Mouse (Mus musculus) brain, embryonic 14.5 days (tissue): ENCODE data around the gene Rad51b. TPM values are rescaled to one million over a fixed set of nuclear protein-coding genes. Genes with fewer than 3 reads are reported as not detected.

Source experiments
- DNase-seq: peaks from one replicate; pipeline ENCODE4 v3.0.0-alpha.2; 2011; ENCODE audit warnings: low read depth
- CTCF ChIP-seq: fragments of 200-500 bp; IDR thresholded peaks from 2 replicates; pipeline ENCODE4 v1.5.1; 2012; ENCODE audit warnings: inconsistent platforms, mild to moderate bottlenecking, moderate library complexity, borderline replicate concordance; ENCODE audit not compliant: insufficient read depth, insufficient read length; ENCODE audit errors: extremely low read depth
- POLR2A ChIP-seq: fragments of 200-500 bp; IDR thresholded peaks from 2 replicates; pipeline ENCODE4 v1.6.1; 2012; ENCODE audit warnings: mild to moderate bottlenecking, inconsistent platforms, borderline replicate concordance; ENCODE audit not compliant: poor library complexity, insufficient read depth, insufficient read length, severe bottlenecking; ENCODE audit errors: extremely low read depth
- polyA plus RNA-seq: library from polyadenylated mRNA; depleted of rRNA; stranded (reverse); fragments of >200 nt; gene quantifications from 2 replicates; pipeline ENCODE4 v1.2.3, GENCODE M21; 2012

Rad51b gene
- polyA plus RNA-seq, 1 experiment = 1.1 TPM

DNA sequence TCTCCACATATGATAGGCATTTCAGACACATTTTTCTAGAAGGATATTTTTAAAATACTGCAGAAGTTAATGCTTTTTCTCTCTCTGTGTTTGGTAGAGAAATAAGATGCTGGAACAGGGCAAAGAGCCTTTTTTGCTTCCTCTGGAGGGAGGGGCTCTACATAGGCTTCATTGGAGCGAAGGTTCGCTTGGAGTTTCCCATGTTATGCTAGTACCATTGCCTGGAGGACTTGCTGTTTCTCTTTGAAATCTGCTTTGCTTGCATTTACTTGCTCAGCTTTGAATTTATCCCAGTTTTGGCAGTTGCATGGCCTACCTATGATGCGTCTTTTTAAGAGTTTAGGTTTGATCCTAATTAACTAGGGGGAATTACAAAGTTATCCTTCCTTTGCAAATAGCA, 92.2 kb downstream of the Rad51b start:
- TF ChIP-seq CTCF (no peak), POLR2A (no peak)
- no peak for DNase-seq

GRCm38 (mm10) chr12:79389971-79390370, 92.9 kb downstream of the Rad51b start:
- TF ChIP-seq POLR2A (no peak), CTCF (no peak)
- DNase-seq = peak; percentile 63

DNA sequence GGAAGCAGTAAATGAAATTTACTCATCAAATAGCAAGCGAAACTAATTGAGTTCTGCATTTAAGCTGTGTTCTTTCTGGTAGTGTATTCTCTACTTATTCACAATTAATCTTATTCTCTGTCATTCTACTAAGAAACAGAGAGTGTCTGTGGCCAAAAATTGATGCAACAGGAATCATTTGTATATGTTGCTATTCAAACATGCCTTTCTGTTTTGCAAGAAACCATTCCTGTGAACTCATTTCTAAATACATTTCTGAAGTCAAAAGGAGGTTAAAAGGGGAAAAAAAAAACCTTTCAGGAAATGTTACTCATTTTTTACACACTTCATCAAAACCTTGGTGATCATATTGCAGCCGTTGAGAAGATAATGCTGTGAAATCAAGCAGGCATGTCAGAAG, 96.6 kb downstream of the Rad51b start:
- TF ChIP-seq CTCF (no peak), POLR2A (no peak)
- no peak for DNase-seq

DNA sequence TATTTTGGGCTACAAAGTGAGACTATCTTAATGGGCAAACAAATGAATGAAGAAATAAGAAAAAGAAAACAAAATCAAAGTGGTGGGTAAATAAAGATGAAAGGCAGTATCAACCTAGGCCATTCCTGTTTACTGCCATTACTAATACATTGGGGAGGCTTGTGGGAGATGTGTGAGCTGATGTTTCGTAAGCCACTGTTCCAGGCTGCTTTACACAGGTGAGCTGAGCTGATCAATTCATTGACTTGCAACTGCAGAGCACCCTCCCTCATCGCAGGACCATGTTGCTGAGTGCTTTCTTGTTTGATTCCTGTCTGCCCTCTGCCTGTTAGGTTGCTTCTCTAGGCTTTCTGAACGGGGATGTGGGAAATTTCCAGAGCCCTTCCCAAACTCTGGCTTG, 106.9 kb downstream of the Rad51b start:
- TF ChIP-seq CTCF = no peak
- TF ChIP-seq POLR2A = no peak
- no peak for DNase-seq

DNA sequence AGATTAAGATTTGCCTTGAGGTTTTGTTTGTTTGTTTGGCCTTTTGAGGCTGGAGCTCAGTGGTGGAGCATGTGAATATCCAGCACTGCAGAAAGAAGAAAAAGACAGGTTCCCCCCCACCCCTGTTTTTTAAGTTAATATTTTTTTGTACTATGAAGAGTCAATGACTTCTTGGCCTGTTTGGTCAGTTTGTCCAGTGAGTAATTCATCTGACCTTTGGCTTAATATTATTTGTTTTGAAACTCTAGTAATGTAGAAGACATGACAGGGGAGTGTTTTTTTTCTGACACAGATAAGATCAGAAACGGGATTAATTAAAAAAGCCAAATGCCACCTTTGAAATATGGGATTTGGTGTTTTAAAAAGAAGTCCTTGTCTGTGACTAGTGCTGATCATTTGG, 107.4 kb downstream of the Rad51b start:
- DNase-seq = no peak
- no peak for TF ChIP-seq POLR2A
- TF ChIP-seq CTCF = no peak

DNA sequence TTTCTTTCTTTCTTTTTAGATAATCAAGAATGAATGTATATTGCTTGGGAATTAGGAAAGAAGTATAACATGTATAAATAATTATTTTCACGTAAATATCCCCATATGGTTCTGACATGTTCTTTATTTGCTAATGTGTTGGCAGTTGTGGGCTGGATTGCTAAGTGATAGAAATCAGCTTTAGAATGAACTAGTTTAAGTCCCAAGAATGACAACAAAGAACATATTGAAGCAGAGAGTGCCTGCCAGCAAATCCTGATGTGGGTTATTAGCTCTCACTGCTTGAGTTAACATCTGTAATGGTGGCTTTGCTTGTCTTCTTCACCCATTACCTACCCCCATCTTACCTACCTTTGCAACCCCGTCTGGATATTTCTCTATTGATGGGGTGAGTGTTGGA, 111.6 kb downstream of the Rad51b start:
- DNase-seq = no peak
- TF ChIP-seq POLR2A = no peak
- TF ChIP-seq CTCF = no peak

GRCm38 (mm10) chr12:79409126-79409860, 112.2 kb downstream of the Rad51b start:
- no peak for DNase-seq
- TF ChIP-seq CTCF (no peak), POLR2A (no peak)

- TF ChIP-seq CTCF = no peak
- no peak for TF ChIP-seq POLR2A
- no peak for DNase-seq
These were observed 115.9 kb downstream of the Rad51b start for GRCm38 (mm10) chr12:79412894-79413507.

- TF ChIP-seq POLR2A (no peak), CTCF (no peak)
These were observed 120.3 kb downstream of the Rad51b start for GRCm38 (mm10) chr12:79417360-79417759.

DNA sequence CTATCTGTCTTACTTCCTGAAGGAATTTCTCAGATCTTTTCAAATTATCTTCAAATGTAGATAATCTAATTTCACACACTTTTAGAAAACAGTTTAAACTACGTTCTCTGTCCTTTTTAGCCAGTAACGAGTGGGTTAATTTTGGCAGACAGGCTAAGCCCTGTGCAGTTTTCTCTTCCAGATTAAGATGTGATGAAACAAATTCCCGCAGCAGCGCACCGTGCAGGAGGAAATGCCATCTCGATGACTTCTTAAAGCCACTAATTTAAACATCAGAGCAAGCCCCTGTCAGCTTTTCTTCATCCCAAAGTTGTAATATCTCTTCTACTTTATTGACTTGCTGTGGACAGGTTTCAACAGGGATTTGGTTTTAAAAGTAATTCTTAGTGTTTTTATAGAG, 123.5 kb downstream of the Rad51b start:
- TF ChIP-seq POLR2A (no peak), CTCF (no peak)
- no peak for DNase-seq

More at GRCm38 (mm10) chr12:79417360-79417759, 120.3 kb downstream of the Rad51b start:
- no peak for DNase-seq

- peak; percentile 22 for DNase-seq
- no peak for TF ChIP-seq POLR2A
- TF ChIP-seq CTCF = no peak
These were observed 132.6 kb downstream of the Rad51b start for GRCm38 (mm10) chr12:79429507-79430291.
